Mouse (Mus musculus): ENCODE data around the gene Ifna6. TPM values are rescaled to one million over a fixed set of nuclear protein-coding genes. Genes with fewer than 3 reads are reported as not detected.
"Not testable (repeated sequence)": the region's sequence is repeated elsewhere in the genome, so short reads cannot be mapped to it uniquely, and the experiment has no call there.

The Ifna6 gene
- polyA plus RNA-seq, 1 experiment from 2014 or later, result not detected

GRCm38 (mm10) chr4:88797097-88797496 lies 30.1 kb upstream of the Ifna6 start, which contains the start of gene Gm13279:
Gm13279 (plus strand) TSS chr4:88797397.
- not testable (repeated sequence) for ATAC-seq (ENCODE audit: low FRiP score); H3K4me3 ChIP-seq (replicated peaks; ENCODE audit: low read length); H3K4me1 ChIP-seq (replicated peaks; ENCODE audit: control insufficient read depth, insufficient read depth, low read length); H3K4me2 ChIP-seq (replicated peaks); H3K27me3 ChIP-seq (ENCODE audit: control insufficient read depth, insufficient read depth, low read length); H3K9ac ChIP-seq; DNase-seq (ENCODE audit: low spot score); H3K27ac ChIP-seq; H3K9me3 ChIP-seq (ENCODE audit: control insufficient read depth, low read length); H3K36me3 ChIP-seq (replicated peaks; ENCODE audit: control insufficient read depth, insufficient read depth)
- no CpG with 5 or more reads among the region's 28 CpGs for WGBS

DNA sequence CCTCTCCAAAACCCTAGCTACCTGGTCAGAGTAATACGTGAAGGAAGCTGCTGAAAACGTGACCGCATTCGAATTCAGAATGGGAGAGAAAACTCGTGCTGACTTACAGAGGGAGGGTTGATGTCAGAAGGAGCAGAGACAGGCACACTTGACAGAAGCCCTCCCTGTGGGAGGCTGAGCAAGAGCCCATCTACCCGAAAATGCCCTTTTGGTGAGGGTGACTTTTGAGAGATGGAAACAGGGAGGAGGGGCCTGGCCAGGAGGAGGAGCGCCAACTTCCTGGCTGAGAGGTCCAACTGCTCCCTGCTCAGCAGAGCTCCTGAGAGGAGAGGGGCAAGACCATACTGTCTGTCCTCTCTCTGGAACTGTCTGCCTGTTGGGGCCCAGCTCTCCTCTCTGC lies 27.9 kb upstream of the Ifna6 start, which contains the start of gene Gm13285:
Gm13285 (plus strand) TSS at position 301 of the 400 bp plus-strand sequence.
- WGBS, result 13% methylated on average over 3 of the region's 7 CpGs

GRCm38 (mm10) chr4:88802954-88803353 lies 24.3 kb upstream of the Ifna6 start, which contains the start of gene Gm13287:
Gm13287 (plus strand) TSS chr4:88803254.
- not testable (repeated sequence) for H3K27ac ChIP-seq; H3K4me1 ChIP-seq (replicated peaks; ENCODE audit: control insufficient read depth, insufficient read depth, low read length); H3K27me3 ChIP-seq (ENCODE audit: control insufficient read depth, insufficient read depth, low read length); DNase-seq (ENCODE audit: low spot score); H3K9me3 ChIP-seq (ENCODE audit: control insufficient read depth, low read length); H3K9ac ChIP-seq; H3K36me3 ChIP-seq (replicated peaks; ENCODE audit: control insufficient read depth, insufficient read depth); H3K4me2 ChIP-seq (replicated peaks); ATAC-seq (ENCODE audit: low FRiP score); H3K4me3 ChIP-seq (replicated peaks; ENCODE audit: low read length)
- WGBS, result no CpG with 5 or more reads among the region's 29 CpGs

More for the DNA sequence above, 27.9 kb upstream of the Ifna6 start, which contains the start of gene Gm13285:
- H3K9me3 ChIP-seq (ENCODE audit: control insufficient read depth, low read length); H3K4me3 ChIP-seq (replicated peaks; ENCODE audit: low read length); H3K36me3 ChIP-seq (replicated peaks; ENCODE audit: control insufficient read depth, insufficient read depth); H3K27me3 ChIP-seq (ENCODE audit: control insufficient read depth, insufficient read depth, low read length); DNase-seq (ENCODE audit: low spot score); ATAC-seq (ENCODE audit: low FRiP score); H3K27ac ChIP-seq; H3K9ac ChIP-seq; H3K4me2 ChIP-seq (replicated peaks); H3K4me1 ChIP-seq (replicated peaks; ENCODE audit: control insufficient read depth, insufficient read depth, low read length): not testable (repeated sequence)

GRCm38 (mm10) chr4:88805231-88805630 lies 22.0 kb upstream of the Ifna6 start, which contains the start of gene Gm13288:
Gm13288 (plus strand) TSS chr4:88805531.
- H3K4me2 ChIP-seq (replicated peaks), result peak within 1 kb of the TSS; percentile 45
- H3K4me1 ChIP-seq (replicated peaks; ENCODE audit: control insufficient read depth, insufficient read depth, low read length); H3K4me3 ChIP-seq (replicated peaks; ENCODE audit: low read length); H3K27me3 ChIP-seq (ENCODE audit: control insufficient read depth, insufficient read depth, low read length); H3K27ac ChIP-seq; ATAC-seq (ENCODE audit: low FRiP score); H3K36me3 ChIP-seq (replicated peaks; ENCODE audit: control insufficient read depth, insufficient read depth); H3K9me3 ChIP-seq (ENCODE audit: control insufficient read depth, low read length); DNase-seq (ENCODE audit: low spot score); H3K9ac ChIP-seq: not testable (repeated sequence)
- WGBS, result no CpG with 5 or more reads among the region's 8 CpGs

GRCm38 (mm10) chr4:88805761-88806160 lies 21.5 kb upstream of the Ifna6 start:
- H3K4me1 ChIP-seq (replicated peaks; ENCODE audit: control insufficient read depth, insufficient read depth, low read length); H3K4me3 ChIP-seq (replicated peaks; ENCODE audit: low read length); H3K9ac ChIP-seq; ATAC-seq (ENCODE audit: low FRiP score); DNase-seq (ENCODE audit: low spot score); H3K9me3 ChIP-seq (ENCODE audit: control insufficient read depth, low read length); H3K36me3 ChIP-seq (replicated peaks; ENCODE audit: control insufficient read depth, insufficient read depth); H3K27me3 ChIP-seq (ENCODE audit: control insufficient read depth, insufficient read depth, low read length); H3K27ac ChIP-seq: not testable (repeated sequence)
- peak overlapping the region; percentile 45 for H3K4me2 ChIP-seq (replicated peaks)
- no CpG with 5 or more reads among the region's 34 CpGs for WGBS

- Histone ChIP-seq H3K4me1 (replicated peaks; ENCODE audit: control insufficient read depth, insufficient read depth, low read length) (no peaks in the 10 kb centered on the region), H3K36me3 (replicated peaks; ENCODE audit: control insufficient read depth, insufficient read depth) (no peaks in the 10 kb centered on the region), H3K27ac (no peak within 1 kb of the TSS), H3K4me3 (replicated peaks; ENCODE audit: low read length) (no peak within 1 kb of the TSS), H3K27me3 (ENCODE audit: control insufficient read depth, insufficient read depth, low read length) (no peaks in the 10 kb centered on the region), H3K9ac (no peak within 1 kb of the TSS), H3K4me2 (replicated peaks) (no peak within 1 kb of the TSS), H3K9me3 (ENCODE audit: control insufficient read depth, low read length) (no peaks in the 10 kb centered on the region)
- no peak for DNase-seq (ENCODE audit: low spot score)
- no peak for ATAC-seq (ENCODE audit: low FRiP score)
- 71% methylated on average over 3 of the region's 3 CpGs for WGBS
Measured at GRCm38 (mm10) chr4:88815928-88816327, 11.3 kb upstream of the Ifna6 start, which contains the start of gene Ifna7. Ifna7 (plus strand) TSS chr4:88816228.

GRCm38 (mm10) chr4:88819659-88820058 lies 7.6 kb upstream of the Ifna6 start, which contains the start of gene Ifna11:
Ifna11 (plus strand) TSS chr4:88819959.
- Histone ChIP-seq H3K9ac (no peak within 1 kb of the TSS), H3K4me2 (replicated peaks) (no peak within 1 kb of the TSS), H3K27me3 (ENCODE audit: control insufficient read depth, insufficient read depth, low read length) (no peaks in the 10 kb centered on the region), H3K4me1 (replicated peaks; ENCODE audit: control insufficient read depth, insufficient read depth, low read length) (no peaks in the 10 kb centered on the region), H3K4me3 (replicated peaks; ENCODE audit: low read length) (no peak within 1 kb of the TSS), H3K9me3 (ENCODE audit: control insufficient read depth, low read length) (no peaks in the 10 kb centered on the region), H3K27ac (no peak within 1 kb of the TSS), H3K36me3 (replicated peaks; ENCODE audit: control insufficient read depth, insufficient read depth) (no peaks in the 10 kb centered on the region)
- DNase-seq (ENCODE audit: low spot score), result no peak
- no peak for ATAC-seq (ENCODE audit: low FRiP score)
- WGBS, result 88% methylated on average over 1 of the region's 1 CpGs

GRCm38 (mm10) chr4:88822995-88823394 lies 4.2 kb upstream of the Ifna6 start:
- no peaks in the 10 kb centered on the region for H3K9me3 ChIP-seq (ENCODE audit: control insufficient read depth, low read length)
- H3K9ac ChIP-seq, result no peak overlapping the region
- ATAC-seq (ENCODE audit: low FRiP score) (no peak), DNase-seq (ENCODE audit: low spot score) (peak; percentile 32)
- H3K27ac ChIP-seq, result no peak overlapping the region
- 24% methylated on average over 4 of the region's 4 CpGs for WGBS
- H3K4me2 ChIP-seq (replicated peaks), result no peak overlapping the region
- no peak overlapping the region for H3K4me3 ChIP-seq (replicated peaks; ENCODE audit: low read length)
- no peaks in the 10 kb centered on the region for H3K27me3 ChIP-seq (ENCODE audit: control insufficient read depth, insufficient read depth, low read length)
- no peaks in the 10 kb centered on the region for H3K4me1 ChIP-seq (replicated peaks; ENCODE audit: control insufficient read depth, insufficient read depth, low read length)
- H3K36me3 ChIP-seq (replicated peaks; ENCODE audit: control insufficient read depth, insufficient read depth), result no peaks in the 10 kb centered on the region

DNA sequence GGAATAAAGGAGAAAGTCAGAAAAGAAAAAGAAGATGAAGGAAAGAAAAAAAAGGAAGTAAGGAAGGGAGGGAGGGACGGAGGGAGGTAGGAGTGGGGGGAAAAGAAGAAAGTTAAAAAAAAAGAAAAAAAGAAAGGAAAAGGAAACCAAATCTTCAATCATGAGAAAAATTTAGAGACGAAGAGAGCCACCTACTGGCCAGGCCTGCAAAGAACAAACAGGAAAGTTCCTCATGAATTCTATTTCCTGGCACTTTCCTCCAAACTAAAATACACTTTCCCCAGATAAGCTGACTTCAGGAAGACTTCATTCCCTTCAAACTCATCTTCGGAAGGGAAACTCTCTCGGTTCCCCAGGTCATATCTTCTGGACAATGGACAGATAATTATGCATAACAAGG lies 3.3 kb downstream of the Ifna6 start:
- Histone ChIP-seq H3K4me1 (replicated peaks; ENCODE audit: control insufficient read depth, insufficient read depth, low read length) (no peaks in the 10 kb centered on the region), H3K27ac (no peak overlapping the region), H3K9me3 (ENCODE audit: control insufficient read depth, low read length) (no peaks in the 10 kb centered on the region), H3K9ac (no peak overlapping the region), H3K4me3 (replicated peaks; ENCODE audit: low read length) (no peak overlapping the region), H3K36me3 (replicated peaks; ENCODE audit: control insufficient read depth, insufficient read depth) (no peaks in the 10 kb centered on the region), H3K4me2 (replicated peaks) (no peak overlapping the region), H3K27me3 (ENCODE audit: control insufficient read depth, insufficient read depth, low read length) (no peaks in the 10 kb centered on the region)
- ATAC-seq (ENCODE audit: low FRiP score) (no peak), DNase-seq (ENCODE audit: low spot score) (peak; percentile 59)
- WGBS, result 34% methylated on average over 4 of the region's 4 CpGs

- H3K9me3 ChIP-seq (ENCODE audit: control insufficient read depth, low read length); H3K4me3 ChIP-seq (replicated peaks; ENCODE audit: low read length); ATAC-seq (ENCODE audit: low FRiP score); H3K4me1 ChIP-seq (replicated peaks; ENCODE audit: control insufficient read depth, insufficient read depth, low read length); H3K4me2 ChIP-seq (replicated peaks); H3K9ac ChIP-seq; DNase-seq (ENCODE audit: low spot score); H3K27me3 ChIP-seq (ENCODE audit: control insufficient read depth, insufficient read depth, low read length); H3K27ac ChIP-seq; H3K36me3 ChIP-seq (replicated peaks; ENCODE audit: control insufficient read depth, insufficient read depth): not testable (repeated sequence)
- WGBS, result 73% methylated on average over 1 of the region's 1 CpGs
Measured at GRCm38 (mm10) chr4:88835225-88835624, 8.0 kb downstream of the Ifna6 start, which contains the start of gene Ifna5. Ifna5 (plus strand) TSS chr4:88835525.
